Mouse (Mus musculus) monocyte, adult 2 months (primary cell): ENCODE data around the gene Sost.

Experiments
- DNase-seq, 2 experiments: peaks; one replicate each; pipeline ENCODE4 v3.0.0; 2022; ENCODE audit warnings: low spot score in 2 of 2, low read depth in 1 of 2

Gene Sost

DNA sequence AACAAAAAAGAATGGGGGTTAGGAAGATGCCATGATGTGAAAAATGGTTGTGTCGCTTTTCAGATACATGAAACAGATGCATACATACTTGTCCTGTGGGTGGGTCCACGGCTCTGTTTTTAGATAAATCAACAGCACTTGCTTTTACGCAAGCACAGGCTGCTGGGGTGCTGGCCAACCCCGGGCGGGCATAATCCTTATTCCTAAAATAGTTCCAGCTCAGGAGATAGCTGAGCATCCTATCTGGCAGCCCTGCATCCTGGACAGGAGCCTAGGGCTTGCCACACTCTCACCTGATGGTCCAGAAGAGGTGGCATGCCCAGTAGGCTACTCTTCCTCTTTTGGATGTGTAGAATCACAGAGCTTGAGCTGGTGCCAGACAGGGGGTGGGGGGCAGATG, 16.8 kb downstream of the Sost start:
- DNase-seq = no peak

DNA sequence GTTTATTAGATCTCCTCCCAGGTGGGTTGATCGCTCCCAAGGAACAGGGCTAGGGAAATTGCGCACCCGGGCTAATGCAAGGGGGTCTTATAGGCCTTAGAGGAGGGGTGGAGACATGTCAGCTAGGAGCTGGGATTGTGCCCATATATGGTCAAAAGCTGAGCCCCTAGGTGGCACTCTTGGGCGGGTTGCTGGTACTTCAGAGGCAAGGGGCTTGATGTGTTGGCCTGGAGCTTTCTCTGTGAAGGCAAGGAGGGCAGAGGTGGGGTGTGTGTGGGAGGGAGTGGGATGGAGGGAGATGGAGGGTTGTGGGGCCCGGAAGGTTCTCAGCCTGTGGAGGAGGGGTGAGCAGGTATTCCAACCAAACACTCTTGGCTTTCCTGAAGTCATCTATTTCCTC, 20.3 kb downstream of the Sost start:
- DNase-seq = no peak

DNA sequence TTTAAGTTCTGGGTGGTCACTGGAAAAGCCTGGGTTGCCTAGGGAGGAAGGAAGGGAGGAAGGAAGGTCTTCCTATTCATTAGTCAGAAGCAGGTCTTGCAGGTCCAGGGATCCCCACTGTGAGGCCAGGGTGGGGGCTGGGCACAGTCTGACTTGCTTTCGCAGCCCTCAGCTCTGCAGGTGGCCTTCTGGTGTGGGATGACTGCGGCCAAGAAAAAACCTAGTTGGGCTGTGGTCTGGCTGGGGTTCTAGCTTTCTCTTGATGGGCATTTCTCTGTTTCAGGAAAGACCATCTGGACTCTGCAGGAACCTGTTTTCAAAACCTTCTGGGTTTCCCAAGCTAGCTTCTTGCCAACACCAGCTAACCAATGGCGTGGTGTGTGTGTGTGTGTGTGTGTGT, 23.8 kb downstream of the Sost start:
- DNase-seq = no peak

DNA sequence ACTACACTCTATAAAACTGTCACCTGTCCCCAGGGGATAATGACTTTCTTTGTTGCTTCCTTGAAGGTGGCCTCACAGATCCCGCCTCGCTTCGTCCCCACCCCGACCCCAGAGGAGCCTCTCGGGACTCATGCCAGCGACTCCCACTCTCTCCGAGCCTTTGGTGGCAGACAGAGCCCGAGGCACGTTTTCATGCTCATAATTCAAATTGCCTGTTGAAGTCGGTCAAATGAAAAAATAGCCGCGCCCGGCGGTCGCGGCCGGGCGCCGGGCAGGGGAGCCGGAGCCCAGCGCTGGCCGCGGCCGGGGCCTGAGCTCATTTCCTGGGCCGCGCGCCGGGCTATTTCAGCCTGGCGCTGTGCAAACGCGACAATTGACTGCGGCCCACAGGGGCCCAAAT, 29.7 kb downstream of the Sost start:
- no peak for DNase-seq

DNA sequence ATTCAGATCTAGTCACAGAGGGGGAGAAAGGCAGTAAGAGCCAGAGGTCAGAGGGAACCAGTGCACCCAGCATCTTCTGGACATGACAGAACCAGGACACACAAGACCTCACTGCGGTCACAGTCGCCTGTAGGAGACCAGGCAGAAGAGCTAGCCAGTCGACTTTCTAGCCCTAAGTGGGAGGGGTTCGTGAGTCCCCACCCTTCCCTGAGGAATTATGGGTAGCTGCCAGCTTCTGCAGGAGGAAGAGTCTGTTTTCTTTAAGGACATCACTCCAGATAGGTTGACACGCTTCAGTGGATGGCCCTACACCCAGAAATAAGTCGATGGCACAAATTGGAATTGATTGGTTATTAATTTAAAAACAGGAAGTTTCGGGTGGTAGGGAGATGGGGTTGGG, 30.4 kb downstream of the Sost start:
- DNase-seq = no peak

DNA sequence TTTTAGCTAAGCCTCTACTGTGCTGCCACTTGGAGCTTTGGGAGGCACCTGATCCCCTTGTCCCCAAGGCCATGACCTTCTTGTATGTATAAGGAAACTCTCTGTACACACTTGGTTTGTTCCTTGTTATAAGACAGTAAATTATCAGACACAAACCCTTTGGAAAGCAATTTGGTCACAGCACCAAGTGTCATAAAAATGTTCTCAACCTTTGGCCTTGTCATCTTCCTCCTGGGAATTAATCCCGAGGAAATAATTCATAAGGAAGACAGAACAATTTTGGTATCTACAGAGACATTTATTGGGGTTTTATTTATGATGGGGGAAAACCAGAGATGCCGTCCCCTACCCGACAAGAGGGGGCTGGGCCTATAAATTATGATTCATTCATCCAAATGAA, 31.1 kb downstream of the Sost start:
- DNase-seq = no peak

DNA sequence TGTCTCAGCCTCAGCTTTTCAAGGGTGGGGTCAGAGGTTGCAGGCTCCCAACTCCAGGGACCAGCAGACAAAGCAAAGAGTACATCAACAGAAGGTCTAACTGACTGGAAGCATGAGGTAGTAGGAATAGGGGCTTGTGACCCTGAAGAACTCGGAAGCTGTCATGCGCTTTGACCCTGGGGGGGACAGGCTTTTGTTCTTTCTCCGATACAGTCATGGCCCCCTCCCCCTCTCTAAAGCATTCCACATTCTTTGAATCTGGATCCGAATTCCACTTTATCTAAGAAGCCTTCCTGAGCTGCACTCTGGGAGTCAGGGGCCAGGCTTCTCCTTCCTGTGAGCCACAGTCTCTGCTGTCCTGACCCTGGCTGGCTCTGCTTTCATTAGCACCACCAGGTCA, 34.8 kb downstream of the Sost start:
- DNase-seq = no peak

DNA sequence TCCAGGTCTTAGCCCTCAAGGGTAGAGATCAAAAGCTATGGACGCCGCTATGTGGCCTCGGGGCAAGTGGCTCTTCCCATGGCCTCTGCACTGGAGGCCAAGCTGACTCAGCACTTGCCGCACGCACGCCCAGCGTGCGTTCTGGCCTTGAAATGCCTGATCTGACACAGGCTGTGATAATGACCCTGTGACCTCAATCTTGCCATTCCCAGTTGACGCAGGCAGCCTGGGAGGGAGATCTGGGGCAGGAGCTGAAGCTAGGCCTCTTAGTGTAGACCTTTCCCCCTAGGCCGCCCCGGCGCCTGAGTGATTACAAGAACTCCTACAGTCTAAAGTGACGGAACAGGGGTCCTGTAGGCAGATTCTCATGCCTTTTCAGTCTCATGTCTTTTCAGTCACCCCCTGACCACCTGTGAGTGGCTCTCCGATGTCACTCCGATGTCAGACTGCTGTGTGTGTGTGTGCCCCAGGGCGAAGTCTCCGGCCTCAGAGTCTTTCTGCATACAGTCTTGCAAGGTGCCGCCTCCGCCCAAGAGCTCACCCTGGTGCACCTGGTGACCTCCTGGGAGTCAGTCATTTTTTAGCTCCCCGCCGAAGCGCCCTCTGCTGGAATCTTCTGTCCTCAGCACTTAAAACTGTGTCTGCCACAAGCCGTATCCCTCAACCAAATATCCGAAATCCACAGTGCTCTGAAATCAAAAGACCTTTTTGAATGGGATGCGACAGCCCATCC, 38.6 kb downstream of the Sost start:
- DNase-seq = no peak

DNA sequence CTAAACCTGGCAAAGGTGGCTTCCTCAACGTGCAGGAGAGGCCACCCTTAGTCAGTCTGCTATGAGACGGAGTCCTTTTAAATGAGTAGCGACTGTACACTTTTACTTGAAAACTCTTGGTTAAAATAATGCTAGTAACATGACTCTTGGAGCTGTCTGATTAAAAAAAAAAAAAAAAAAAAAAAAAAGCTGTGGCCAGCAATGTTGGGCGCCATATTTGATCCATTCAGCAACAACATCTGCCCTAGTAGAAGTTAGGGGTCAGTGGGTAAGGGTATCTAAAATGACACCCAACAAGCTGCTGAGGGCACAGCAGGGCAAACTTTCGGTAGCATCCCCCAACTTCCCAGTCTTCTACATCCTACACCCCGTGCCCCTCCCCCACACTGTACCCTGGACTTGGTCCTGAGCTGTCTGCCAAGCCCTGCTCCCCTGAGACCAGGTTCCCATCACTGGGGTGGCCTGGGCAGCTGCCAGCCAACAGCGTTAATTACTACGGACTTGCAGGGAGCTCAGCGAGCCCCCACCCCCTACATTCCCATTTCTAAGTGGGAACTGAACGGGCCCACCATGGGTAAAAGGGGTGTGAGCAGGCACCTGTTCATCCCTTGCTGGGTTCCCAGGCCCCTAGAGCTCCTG, 39.7 kb downstream of the Sost start:
- no peak for DNase-seq

DNA sequence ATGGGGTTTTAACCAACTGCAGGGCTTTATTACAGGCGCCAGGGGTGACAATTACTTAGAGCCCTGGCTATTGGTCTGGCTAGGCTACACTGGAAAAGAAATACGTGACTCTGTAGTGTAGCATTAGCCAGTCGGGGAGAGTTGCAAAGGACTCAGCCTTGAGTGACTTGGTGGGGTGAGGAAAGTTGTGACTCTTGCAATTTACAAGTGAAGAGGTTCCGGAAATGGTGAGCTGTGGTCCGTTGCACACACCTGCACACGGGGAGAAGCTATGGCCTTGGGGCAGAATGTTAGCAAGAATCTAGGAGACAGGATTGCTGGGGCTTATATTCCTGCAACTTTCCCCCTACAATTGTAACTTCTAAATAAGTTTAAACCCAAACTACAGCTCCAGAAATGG, 41.2 kb downstream of the Sost start:
- DNase-seq = no peak

DNA sequence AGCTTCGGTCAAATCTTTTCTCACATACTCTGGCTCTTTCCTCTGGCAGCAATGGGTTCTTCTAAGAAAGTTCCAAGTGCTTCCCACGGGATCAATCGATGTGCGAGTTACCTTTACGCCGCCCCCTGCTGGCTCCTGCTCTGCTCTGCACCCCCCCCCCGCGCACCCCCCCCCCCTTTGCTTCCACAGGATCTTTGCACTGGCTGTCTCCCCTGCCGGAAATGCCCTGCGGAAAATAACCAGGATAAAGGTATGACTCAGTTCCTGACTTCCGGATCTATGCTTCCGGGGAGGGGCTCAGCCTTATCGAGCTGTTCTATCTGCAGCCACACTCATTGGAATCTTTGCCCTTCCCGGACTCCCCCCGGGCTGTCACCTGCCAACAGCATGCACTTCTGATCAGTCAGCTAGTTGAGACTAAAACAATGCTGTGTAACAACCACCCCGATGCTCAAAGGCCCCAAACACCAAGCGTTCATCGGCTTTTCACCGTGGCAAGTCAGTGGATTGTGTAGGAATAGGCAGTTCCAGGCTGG, 42.3 kb downstream of the Sost start:
- no peak for DNase-seq

DNA sequence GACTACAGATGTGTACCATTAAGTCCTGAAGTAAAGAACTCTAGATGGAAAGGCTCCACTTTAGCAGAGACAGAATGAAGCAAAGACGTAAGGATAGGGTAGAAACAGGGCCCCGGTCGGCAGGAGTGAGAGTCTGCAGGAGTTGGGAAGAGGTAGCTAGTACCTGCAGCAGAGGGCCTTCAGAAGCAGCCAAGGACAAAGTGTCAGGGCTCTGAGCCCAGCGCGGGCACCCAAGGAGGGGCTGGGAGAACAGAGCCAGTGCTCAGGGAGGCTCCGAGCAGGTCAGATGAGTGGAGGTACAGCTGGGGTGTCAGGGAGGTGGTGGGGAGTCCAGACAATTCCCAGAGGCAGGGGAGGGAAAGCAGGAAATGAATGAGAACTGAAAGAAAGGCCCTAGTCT, 42.8 kb downstream of the Sost start:
- DNase-seq = no peak

DNA sequence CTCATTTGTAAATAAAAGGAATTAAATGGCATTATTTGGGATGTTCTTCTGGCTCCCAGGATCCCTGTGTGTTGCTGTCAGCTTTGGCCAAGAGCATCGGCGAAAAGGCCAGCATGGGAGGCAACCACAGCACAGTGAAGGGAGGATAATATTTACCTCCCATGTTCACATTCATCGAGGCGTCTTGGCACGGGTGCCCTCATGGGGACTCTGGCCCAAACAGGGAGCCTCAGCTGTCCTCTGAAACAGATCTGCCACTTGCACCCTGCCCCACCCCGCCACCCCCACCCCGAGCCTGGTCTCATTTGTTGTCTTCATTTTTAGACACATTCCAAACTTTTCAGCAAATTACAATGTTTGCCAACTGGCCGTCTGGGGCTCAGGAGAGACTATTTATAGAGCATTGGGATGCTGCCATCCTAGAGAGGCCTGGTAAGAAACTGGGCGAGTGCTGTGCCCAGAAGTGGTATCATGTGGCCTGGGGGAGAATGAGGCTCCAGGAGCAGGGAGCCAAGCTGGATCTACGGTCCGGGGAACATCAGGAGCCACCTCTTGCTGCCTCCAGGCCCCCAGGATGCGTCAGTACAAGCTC, 45.4 kb downstream of the Sost start:
- no peak for DNase-seq

DNA sequence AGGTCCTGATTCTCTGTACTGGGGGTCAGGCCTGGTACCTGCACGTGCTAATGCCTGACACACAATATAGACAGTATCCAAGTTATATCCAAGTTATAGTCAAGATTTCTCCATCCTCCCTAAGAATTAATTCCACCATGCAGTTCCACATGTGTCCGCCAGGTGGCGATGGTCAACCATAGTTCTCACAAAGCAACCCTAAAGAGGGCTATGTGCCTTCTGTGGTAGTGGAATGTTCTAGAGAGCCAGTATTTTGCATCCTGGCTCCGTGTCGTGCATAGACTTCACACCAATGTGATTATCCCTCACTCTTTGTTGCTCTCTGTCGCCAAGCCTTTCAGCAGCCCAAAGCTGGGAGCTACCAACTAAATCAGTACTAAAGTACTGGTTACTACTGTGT, 47.2 kb downstream of the Sost start:
- peak; percentile 21 to 70 for DNase-seq

DNA sequence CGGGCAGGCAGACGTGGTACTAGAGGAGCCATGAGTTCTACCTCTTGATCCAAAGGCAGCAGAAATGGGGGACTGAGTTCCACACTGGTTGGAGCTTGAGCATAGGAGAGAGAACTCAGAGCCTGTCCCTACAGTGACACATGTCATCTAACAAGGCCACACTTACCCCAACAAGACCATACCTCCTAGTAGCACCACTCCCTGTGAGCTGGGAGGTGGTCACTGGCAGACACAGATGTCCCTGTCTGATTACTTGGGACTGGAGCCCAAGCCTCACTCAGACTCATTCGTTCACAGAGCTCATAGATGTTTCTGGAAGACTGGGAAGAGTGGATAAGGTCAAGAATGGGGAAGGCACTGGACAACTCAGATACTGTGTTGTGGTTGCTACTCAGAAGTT, 48.2 kb downstream of the Sost start:
- no peak for DNase-seq

DNA sequence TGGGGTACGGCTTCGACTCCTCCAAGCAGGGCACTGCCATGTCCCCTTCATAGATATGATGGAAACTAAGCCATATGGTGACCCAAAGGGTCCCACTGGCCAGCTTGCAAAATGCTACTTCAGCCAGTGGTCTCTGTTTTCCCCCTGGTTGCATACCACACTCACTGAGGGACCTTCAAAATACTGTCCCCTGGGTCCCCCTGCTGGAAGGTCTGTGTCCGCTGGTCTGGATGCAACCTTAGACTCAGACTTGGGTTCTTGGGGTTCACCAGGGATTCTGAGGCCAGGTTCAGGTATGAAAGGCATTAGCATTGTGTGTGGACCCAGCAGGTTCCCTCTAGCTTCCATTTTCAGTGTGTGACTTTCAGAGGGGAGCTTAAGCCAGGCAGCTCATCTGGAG, 50.0 kb downstream of the Sost start:
- DNase-seq = no peak

DNA sequence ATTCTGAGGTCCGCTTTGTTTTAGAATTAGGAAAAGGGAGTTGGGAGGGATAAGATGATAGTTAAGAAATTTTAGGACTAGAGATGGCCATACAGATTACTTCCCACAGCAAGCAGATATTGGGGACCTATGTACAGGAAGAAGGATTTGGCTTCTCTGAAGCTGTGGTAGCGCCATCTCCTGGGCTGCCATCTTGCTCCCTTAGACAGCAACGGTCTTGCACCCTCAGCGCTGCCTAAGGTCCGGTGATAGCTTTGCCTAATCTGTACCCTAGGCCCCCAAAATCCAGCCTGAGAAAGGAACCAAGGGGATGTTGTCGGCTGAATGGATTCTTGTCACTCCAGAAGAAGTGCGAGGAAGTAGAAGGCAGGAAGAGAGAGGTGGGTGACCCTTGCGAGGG, 53.2 kb downstream of the Sost start:
- DNase-seq = no peak
